Mouse (Mus musculus) testis, adult 2 months (tissue): Measurements from ENCODE around the gene Stx5a.

ENCODE experiments used
- CTCF ChIP-seq: fragments of 200-500 bp; IDR thresholded peaks from 2 replicates; pipeline ENCODE4 v1.5.1; 2012; ENCODE audit warnings: low read depth, mild to moderate bottlenecking, inconsistent platforms, low read length, moderate library complexity; ENCODE audit not compliant: control insufficient read depth, insufficient read depth, insufficient replicate concordance
- POLR2A ChIP-seq: fragments of 200-500 bp; IDR thresholded peaks from 2 replicates; pipeline ENCODE4 v1.6.1; 2012; ENCODE audit warnings: low read depth, mild to moderate bottlenecking, inconsistent platforms, low read length, moderate library complexity; ENCODE audit not compliant: control insufficient read depth

- TF ChIP-seq POLR2A (no peak), CTCF (no peak)
Measured at GRCm38 (mm10) chr19:8715868-8716766, 25.1 kb upstream of the Stx5a start.
